Comparison of ENCODE assay signal across 15 mouse cellular contexts in the genomic region with DNA sequence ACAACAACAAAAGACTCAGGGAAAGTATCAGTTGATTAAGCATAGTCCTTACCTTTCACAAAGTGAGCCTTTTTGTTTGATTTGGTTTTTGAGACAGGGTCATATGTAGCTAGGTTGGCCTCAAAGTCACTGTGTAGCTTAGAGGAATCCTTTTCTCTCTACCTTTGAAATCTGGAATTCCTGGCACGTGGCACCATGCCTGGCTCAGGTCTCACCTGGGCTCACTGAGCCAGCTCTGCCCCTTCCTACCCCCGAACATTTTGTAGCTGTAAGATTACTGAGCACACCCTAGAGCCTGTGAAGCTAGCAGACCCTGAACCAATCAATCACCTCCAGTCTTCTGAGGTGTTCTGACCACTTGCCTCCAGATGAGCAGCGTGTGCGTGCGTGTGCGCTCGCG.
"Had no signal": no experiment of that assay in that cellular context is flagged by ENCODE, and none has a peak within 500 bp of the region (broad histone marks: within the 10 kb centered on the region; RNA-seq: fewer than 3 reads in every experiment).

No protein-coding gene starts in this region.

- H3K27ac ChIP-seq: neural tube, embryonic 15.5 days; stomach, embryonic 15.5 days; stomach, postnatal 0 days had no signal

- H3K9me3 ChIP-seq: neural tube, embryonic 15.5 days; stomach, embryonic 15.5 days had no signal

- H3K9ac ChIP-seq: neural tube, embryonic 15.5 days; stomach, embryonic 15.5 days had no signal

- H3K4me2 ChIP-seq: neural tube, embryonic 15.5 days; stomach, embryonic 15.5 days had no signal

- H3K4me3 ChIP-seq: neural tube, embryonic 15.5 days; stomach, embryonic 15.5 days had no signal

- H3K27me3 ChIP-seq: neural tube, embryonic 15.5 days; stomach, embryonic 15.5 days had no signal

- DNase-seq: retina, postnatal 1 day; right cerebral cortex, adult 18-20 months; right cerebral cortex, postnatal 14 days; right cerebral cortex, postnatal 25 days; right cerebral cortex, postnatal 4 days; spleen, adult 18-20 months; thymus, adult 18-20 months; thymus, adult 2 months; thymus, postnatal 14 days; thymus, postnatal 25 days; thymus, postnatal 36 days; thymus, postnatal 4 days had no signal
